In genomic region chr15:11729381-11729780, GRCm38 (mm10) we compare ENCODE assay signal across 21 mouse cellular contexts.
DNase-seq lines count a peak whose midpoint lies in the region; ATAC-seq lines count a peak whose summit lies in the region.
"Had no signal": no experiment of that assay in that cellular context is flagged by ENCODE, and none has a peak within 500 bp of the region (broad histone marks: within the 10 kb centered on the region; RNA-seq: fewer than 3 reads in every experiment).

No protein-coding gene starts in this region.

- no peak overlapping the region for H3K4me2 ChIP-seq in heart, embryonic 11.5 days
- no peak overlapping the region for H3K4me2 ChIP-seq in intestine, embryonic 16.5 days (ENCODE audit: low read depth, low read length)
- H3K4me2 ChIP-seq: forebrain, embryonic 12.5 days; hindbrain, embryonic 14.5 days; liver, embryonic 11.5 days; midbrain, embryonic 12.5 days; neural tube, embryonic 15.5 days had no signal

- H3K27ac ChIP-seq in heart, embryonic 11.5 days (ENCODE audit: low read depth, low read length), result no peak overlapping the region
- H3K27ac ChIP-seq in embryonic facial prominence, embryonic 10.5 days (replicated peaks), result no peak overlapping the region
- H3K27ac ChIP-seq in intestine, embryonic 16.5 days (ENCODE audit: low read length), result no peak overlapping the region
- H3K27ac ChIP-seq: forebrain, embryonic 12.5 days; hindbrain, embryonic 14.5 days; midbrain, embryonic 12.5 days; neural tube, embryonic 15.5 days had no signal

- 27% methylated on average over 3 of the region's 3 CpGs for WGBS in heart, embryonic 11.5 days (ENCODE audit: insufficient replicate concordance)
- 49% methylated on average over 3 of the region's 3 CpGs for WGBS in embryonic facial prominence, embryonic 10.5 days
- WGBS in intestine, embryonic 16.5 days, result 19% methylated on average over 3 of the region's 3 CpGs

- no peaks in the 10 kb centered on the region for H3K36me3 ChIP-seq in heart, embryonic 11.5 days (ENCODE audit: control insufficient read depth, insufficient read depth, low read length)
- no peaks in the 10 kb centered on the region for H3K36me3 ChIP-seq in embryonic facial prominence, embryonic 10.5 days (replicated peaks)
- H3K36me3 ChIP-seq in intestine, embryonic 16.5 days (ENCODE audit: control insufficient read depth, insufficient read depth, low read length), result no peaks in the 10 kb centered on the region
- H3K36me3 ChIP-seq: forebrain, embryonic 12.5 days; midbrain, embryonic 12.5 days; neural tube, embryonic 15.5 days had no signal

- H3K9ac ChIP-seq in heart, embryonic 11.5 days (ENCODE audit: low read depth, low read length), result no peak overlapping the region
- H3K9ac ChIP-seq in intestine, embryonic 16.5 days (ENCODE audit: low read depth, low read length), result no peak overlapping the region
- H3K9ac ChIP-seq: forebrain, embryonic 12.5 days; hindbrain, embryonic 14.5 days; midbrain, embryonic 12.5 days; neural tube, embryonic 15.5 days had no signal

- no peaks in the 10 kb centered on the region for H3K4me1 ChIP-seq in heart, embryonic 11.5 days (ENCODE audit: control insufficient read depth, insufficient read depth, low read length)
- peaks cover 5% of the 10 kb centered on the region; the same call in 1 of the 2 replicates for H3K4me1 ChIP-seq in embryonic facial prominence, embryonic 10.5 days
- peaks cover 5% of the 10 kb centered on the region; the same call in 1 of the 2 replicates for H3K4me1 ChIP-seq in intestine, embryonic 16.5 days (ENCODE audit: control insufficient read depth, insufficient read depth, low read length)
- H3K4me1 ChIP-seq: midbrain, embryonic 12.5 days; neural tube, embryonic 15.5 days had no signal

- H3K4me3 ChIP-seq in heart, embryonic 11.5 days (ENCODE audit: low read depth, low read length), result no peak overlapping the region
- no peak overlapping the region for H3K4me3 ChIP-seq in embryonic facial prominence, embryonic 10.5 days
- no peak overlapping the region for H3K4me3 ChIP-seq in intestine, embryonic 16.5 days (ENCODE audit: low read length)
- H3K4me3 ChIP-seq: forebrain, embryonic 12.5 days; midbrain, embryonic 12.5 days; myocyte; neural tube, embryonic 15.5 days had no signal

- H3K27me3 ChIP-seq in heart, embryonic 11.5 days (ENCODE audit: control insufficient read depth, insufficient read depth, low read length), result no peaks in the 10 kb centered on the region
- H3K27me3 ChIP-seq in embryonic facial prominence, embryonic 10.5 days (replicated peaks; ENCODE audit: low read depth, poor library complexity, severe bottlenecking), result no peaks in the 10 kb centered on the region
- no peaks in the 10 kb centered on the region for H3K27me3 ChIP-seq in intestine, embryonic 16.5 days (replicated peaks; ENCODE audit: control insufficient read depth, insufficient read depth, low read length)
- H3K27me3 ChIP-seq: forebrain, embryonic 12.5 days; midbrain, embryonic 12.5 days; neural tube, embryonic 15.5 days had no signal

- no peaks in the 10 kb centered on the region for H3K9me3 ChIP-seq in heart, embryonic 11.5 days (replicated peaks; ENCODE audit: control insufficient read depth, low read length)
- H3K9me3 ChIP-seq in embryonic facial prominence, embryonic 10.5 days, result no peaks in the 10 kb centered on the region
- no peaks in the 10 kb centered on the region for H3K9me3 ChIP-seq in intestine, embryonic 16.5 days (ENCODE audit: control insufficient read depth, low read length)
- H3K9me3 ChIP-seq: forebrain, embryonic 12.5 days; midbrain, embryonic 12.5 days; neural tube, embryonic 15.5 days had no signal

- ATAC-seq in heart, embryonic 11.5 days (replicated peaks; ENCODE audit: insufficient number of reproducible peaks, low FRiP score, low TSS enrichment), result no peak
- no peak for ATAC-seq in intestine, embryonic 16.5 days

- peak; percentile 68 for DNase-seq in heart, adult 11 months
- peak; percentile 54 for DNase-seq in layer of hippocampus, adult 9-11 months
- DNase-seq in layer of hippocampus, adult 8-10 months (ENCODE audit: low spot score in 2 of 2), result no peak
- peak; percentile 29 for DNase-seq in embryonic facial prominence, embryonic 10.5 days (ENCODE audit: low spot score)
- DNase-seq in lung, postnatal 14 days, result peak; percentile 34
- DNase-seq in urinary bladder, postnatal 10 days (ENCODE audit: low spot score), result no peak
- DNase-seq: adrenal gland, adult 8-10 months; cerebellum, adult 2 months; gastrocnemius, postnatal 14 days; heart, postnatal 10 days; kidney, adult 18-20 months; left cerebral cortex, postnatal 4 days; right cerebral cortex, postnatal 4 days had no signal

Comparison
In these comparisons a context has a peak if more than half of its experiments do, and no peak if none do; other contexts are left out.
1. DNase-seq: peak in heart, adult 11 months (single experiment), layer of hippocampus, adult 9-11 months (single experiment), embryonic facial prominence, embryonic 10.5 days (single experiment) and lung, postnatal 14 days (single experiment); none in layer of hippocampus, adult 8-10 months (0 of 2) and urinary bladder, postnatal 10 days (single experiment).